Mouse (Mus musculus) cerebellum, adult 2 months (tissue): ENCODE measurements around the gene Ntn1.

Source experiments
- CTCF ChIP-seq: fragments of 200-500 bp; IDR thresholded peaks from 2 replicates; pipeline ENCODE4 v1.5.1; 2011; ENCODE audit warnings: low read depth, mild to moderate bottlenecking, control low read depth, low read length, moderate library complexity, borderline replicate concordance; ENCODE audit not compliant: insufficient read depth
- POLR2A ChIP-seq: fragments of 200-500 bp; IDR thresholded peaks from 2 replicates; pipeline ENCODE4 v1.6.1; 2011; ENCODE audit warnings: low read length, control low read depth, borderline replicate concordance; ENCODE audit not compliant: insufficient read depth

- TF ChIP-seq POLR2A (no peak), CTCF (no peak)
Observed at GRCm38 (mm10) chr11:68430662-68431061, 30.0 kb upstream of the Ntn1 start.
